Mouse (Mus musculus) spleen, adult 10 weeks (tissue): Measurements from ENCODE around the gene Nkain2. TPM values are rescaled to one million over a fixed set of nuclear protein-coding genes. Genes with fewer than 3 reads are reported as not detected.

Experiments
- polyA plus RNA-seq: library from polyadenylated mRNA; stranded (reverse); fragments of 350-450 nt; fragmentation: Illumina TruSeq; extraction: RNeasy Lipid Tissue Mini Kit (QIAGEN cat#74804); gene quantifications from one replicate; pipeline ENCODE4 v1.2.3, GENCODE M21; 2015; ENCODE audit warnings: low replicate concordance; ENCODE audit not compliant: insufficient read depth

Nkain2 gene
- polyA plus RNA-seq: not detected

GRCm38 (mm10) chr10:32889652-32890506, at the start of gene Nkain2:
Gene Nkain2 (minus strand): TSS chr10:32890462.

Other genes starting within 250 kb of the Nkain2 start
- 0.08 TPM for gene Trdn, start 190.1 kb upstream of the Nkain2 start, polyA plus RNA-seq